Mouse (Mus musculus) inflammation-experienced regulatory T-cells (primary cell): ENCODE results near the gene Gm10409. TPM values are rescaled to one million over a fixed set of nuclear protein-coding genes. Genes with fewer than 3 reads are reported as not detected.

Source experiments
- polyA plus RNA-seq, 2 experiments: library from polyadenylated mRNA; unstranded; fragments of 100-300 nt; shearing (Covaris generic); gene quantifications; one replicate each; pipeline ENCODE4 v1.2.1; 2017

The Gm10409 gene
- polyA plus RNA-seq, result 10 to 100 TPM in 1 of 2 experiments, 1 to 10 TPM in 1; 3.1 to 14.0 TPM

GRCm38 (mm10) chr14:3412314-3412713 lies at the start of gene Gm10409:
Gene Gm10409 (plus strand): TSS chr14:3412614.

GRCm38 (mm10) chr14:3394793-3395192 lies 17.6 kb upstream of the Gm10409 start, which contains the start of gene Gm10413:
Gene Gm10413 (plus strand): TSS chr14:3395093.

DNA sequence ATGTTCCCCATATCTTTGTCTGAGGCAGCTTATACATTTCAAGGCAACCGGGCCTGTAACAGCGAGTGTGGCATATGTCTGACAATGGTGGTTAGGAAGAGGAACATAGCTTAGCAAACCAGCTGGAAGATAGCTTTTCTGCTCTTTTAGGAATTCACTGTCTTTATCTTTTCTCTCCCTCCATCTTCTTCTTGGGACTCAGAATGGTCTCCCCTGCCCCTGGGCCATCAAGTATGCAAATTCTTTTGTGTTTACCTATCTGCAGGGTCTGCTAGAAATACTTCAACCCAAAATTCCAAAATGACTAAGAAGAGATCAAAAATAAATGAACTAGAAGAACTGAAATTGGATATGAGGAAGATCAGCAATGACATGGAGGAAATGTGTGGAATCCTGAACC lies 15.4 kb downstream of the Gm10409 start, which contains the start of gene Gm3005:
TSS of gene Gm3005 (plus strand) at position 301 of the 400 bp plus-strand sequence.

GRCm38 (mm10) chr14:3449079-3449478 lies 36.7 kb downstream of the Gm10409 start, which contains the start of gene Gm10408:
Gene Gm10408 (plus strand): TSS chr14:3449379.

Other genes with a start within 250 kb of the Gm10409 start
- under 1 TPM in 1 of 2 experiments, not detected in 1; 0.49 TPM for gene Gm5795, start 224.4 kb upstream of the Gm10409 start, polyA plus RNA-seq
- 10 to 100 TPM in 1 of 2 experiments, 1 to 10 TPM in 1; 9.6 to 39.2 TPM for gene D830030K20Rik, start 204.1 kb upstream of the Gm10409 start, polyA plus RNA-seq
- 1 to 10 TPM in 1 of 2 experiments, not detected in 1; 2.7 TPM for gene Gm2956, start 80.0 kb upstream of the Gm10409 start, polyA plus RNA-seq
- not detected for gene Gm10413, start 17.5 kb upstream of the Gm10409 start, polyA plus RNA-seq
- gene Gm3005, start 15.5 kb downstream of the Gm10409 start, polyA plus RNA-seq, result 1 to 10 TPM; 2.3 to 7.8 TPM
- gene Gm10408, start 36.8 kb downstream of the Gm10409 start, polyA plus RNA-seq, result under 1 TPM; 0.24 to 0.38 TPM
- gene Gm3012, start 221.9 kb downstream of the Gm10409 start, polyA plus RNA-seq, result not detected
- 10 to 100 TPM in 1 of 2 experiments, 1 to 10 TPM in 1; 3.1 to 14.2 TPM for gene Gm3020, start 239.4 kb downstream of the Gm10409 start, polyA plus RNA-seq